Mouse (Mus musculus): ENCODE measurements around the gene Nono. TPM values are rescaled to one million over a fixed set of nuclear protein-coding genes. Genes with fewer than 3 reads are reported as not detected.

Gene Nono
- total RNA-seq (2023) = 228 TPM

DNA sequence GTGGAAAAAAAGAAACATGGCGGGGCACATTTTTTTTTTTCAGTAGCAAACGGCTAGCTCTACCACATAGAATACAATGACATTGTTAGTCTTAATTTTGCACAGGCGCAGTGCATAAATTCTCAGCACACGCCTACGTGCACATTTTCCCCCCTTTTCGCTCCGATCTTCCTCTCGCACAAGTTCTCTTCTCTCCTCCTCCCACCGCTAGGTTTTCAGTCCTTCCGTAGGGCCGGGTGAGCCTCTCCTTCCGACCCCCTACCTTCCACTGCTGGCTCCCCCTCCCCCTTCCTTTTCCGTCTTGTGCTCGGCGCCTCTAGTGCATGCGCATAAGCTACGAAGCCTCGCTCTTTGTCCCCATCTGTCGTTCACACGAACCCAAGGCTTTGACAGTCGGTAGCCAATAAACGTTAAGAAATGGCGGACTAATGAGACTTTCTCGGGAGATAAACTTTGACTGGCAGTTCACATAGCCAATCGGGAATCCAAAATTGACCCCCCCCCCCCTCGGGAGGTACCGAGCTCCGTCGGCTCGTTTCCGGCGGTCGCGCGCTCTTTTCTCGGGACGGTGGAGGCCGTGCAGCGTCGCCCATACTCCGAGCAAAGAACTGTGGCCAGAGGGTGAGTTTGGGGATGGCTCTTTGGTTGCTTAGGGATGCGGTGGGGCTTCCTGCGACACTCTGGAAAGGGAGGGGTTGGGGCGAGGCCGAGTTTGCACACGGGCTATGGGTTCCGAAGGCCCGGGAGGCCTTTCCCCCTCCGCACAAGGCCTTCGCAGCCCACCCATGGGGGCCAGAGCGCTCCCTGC is at the start of gene Nono:
Nono (plus strand) TSS at position 177 of the 808 bp plus-strand sequence.

DNA sequence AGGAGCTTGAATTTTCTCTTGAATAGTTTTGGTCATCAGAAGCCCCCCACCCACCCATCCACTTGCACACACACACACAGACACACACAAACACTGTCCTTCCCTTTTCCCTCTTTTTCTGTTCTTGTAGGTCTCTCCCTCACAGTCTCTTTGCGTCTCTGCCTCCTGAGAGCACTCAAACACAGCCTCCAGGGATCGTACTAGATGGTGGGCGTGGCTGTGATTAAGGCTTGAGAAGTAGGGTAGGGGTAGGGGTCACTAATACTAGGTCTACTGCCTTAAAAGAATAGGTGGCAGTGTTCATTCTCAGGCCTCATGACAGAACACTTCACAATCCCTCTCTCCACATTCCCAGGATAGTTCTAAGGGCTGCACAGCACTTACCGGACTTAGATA is 8.4 kb upstream of the Nono start, which contains the start of gene Zmym3:
Zmym3 (minus strand) TSS at position 150 of the 396 bp plus-strand sequence.

DNA sequence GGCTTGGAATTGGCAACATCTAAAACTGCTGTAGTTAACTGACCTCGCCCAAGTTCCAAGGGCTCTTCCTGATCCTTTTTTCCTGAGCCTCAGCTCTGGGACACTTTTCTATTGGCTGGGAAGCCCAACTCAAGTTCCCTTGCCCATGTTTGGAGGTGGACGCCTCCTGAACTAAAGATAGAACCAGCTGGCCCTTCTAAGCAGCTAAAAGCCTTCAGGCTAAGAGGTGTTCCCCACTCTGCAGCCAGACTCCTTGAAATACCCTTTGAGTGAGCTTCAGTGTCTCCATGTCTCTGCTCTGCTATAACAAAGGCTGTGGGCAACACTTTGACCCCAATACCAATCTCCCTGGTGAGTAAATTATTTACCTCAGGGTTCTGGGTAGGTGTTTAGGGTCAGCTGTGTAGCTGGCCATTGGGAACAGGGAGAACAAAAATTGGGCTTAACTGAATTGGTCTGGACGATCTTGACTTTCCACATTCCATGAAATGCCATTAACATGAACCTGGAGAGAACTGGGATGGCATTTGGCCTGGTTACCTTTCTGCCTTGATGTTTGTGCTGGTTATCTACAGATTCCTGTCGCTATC is 19.9 kb downstream of the Nono start, which contains the start of gene Itgb1bp2:
Itgb1bp2 (plus strand) TSS at position 203 of the 590 bp plus-strand sequence.

Other genes starting within 250 kb of the Nono start
- 44.4 TPM for gene Snx12, start 206.8 kb upstream of the Nono start, total RNA-seq (2023)
- gene Foxo4, start 174.8 kb upstream of the Nono start, total RNA-seq (2023) = 44.4 TPM
- 58.8 TPM for gene Gm614, start 165.3 kb upstream of the Nono start, total RNA-seq (2023)
- gene Il2rg, start 161.1 kb upstream of the Nono start, total RNA-seq (2023) = 610 TPM
- not detected for gene Gm20489, start 160.3 kb upstream of the Nono start, total RNA-seq (2023)
- gene Med12, start 155.3 kb upstream of the Nono start, total RNA-seq (2023) = 153 TPM
- gene Nlgn3, start 130.2 kb upstream of the Nono start, total RNA-seq (2023) = 1.4 TPM
- gene Gjb1, start 52.9 kb upstream of the Nono start, total RNA-seq (2023) = not detected
- 25.7 TPM for gene Zmym3, start 8.5 kb upstream of the Nono start, total RNA-seq (2023)
- gene Itgb1bp2, start 19.8 kb downstream of the Nono start, total RNA-seq (2023) = 4.0 TPM
- 50.5 TPM for gene Taf1, start 103.4 kb downstream of the Nono start, total RNA-seq (2023)
- gene Ogt, start 210.7 kb downstream of the Nono start, total RNA-seq (2023) = 209 TPM